Mouse (Mus musculus) embryo, embryonic 9.5 days (tissue): ENCODE results near the gene Pnrc1.
"Not testable (repeated sequence)": the region's sequence is repeated elsewhere in the genome, so short reads cannot be mapped to it uniquely, and the experiment has no call there.

Experiments
- DNase-seq: peaks from one replicate; pipeline ENCODE4 v3.0.0-alpha.2; 2017; ENCODE audit errors: extremely low spot score

Pnrc1 gene

DNA sequence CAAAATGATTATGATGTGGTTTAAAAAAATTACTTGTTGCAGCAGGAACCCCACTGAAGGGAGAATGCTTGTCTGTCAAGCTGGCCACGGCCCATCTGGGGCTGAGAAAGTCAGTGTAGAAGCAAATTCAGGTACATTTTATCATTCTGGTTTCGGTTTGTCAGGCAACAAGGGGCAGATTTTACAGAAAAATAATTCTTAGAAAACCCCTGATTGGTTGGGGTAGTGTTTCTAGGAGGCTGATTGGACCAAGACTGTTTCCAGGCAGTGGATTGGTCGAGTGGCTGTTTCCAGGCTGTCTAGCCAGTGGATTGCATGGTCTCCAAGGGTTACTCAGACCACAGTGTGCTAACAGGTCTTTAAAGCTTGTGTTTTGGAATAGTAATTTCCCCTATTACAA, at the start of gene Pnrc1:
TSS of gene Pnrc1 (minus strand) at position 162 of the 400 bp plus-strand sequence.
- DNase-seq, result no peak

DNA sequence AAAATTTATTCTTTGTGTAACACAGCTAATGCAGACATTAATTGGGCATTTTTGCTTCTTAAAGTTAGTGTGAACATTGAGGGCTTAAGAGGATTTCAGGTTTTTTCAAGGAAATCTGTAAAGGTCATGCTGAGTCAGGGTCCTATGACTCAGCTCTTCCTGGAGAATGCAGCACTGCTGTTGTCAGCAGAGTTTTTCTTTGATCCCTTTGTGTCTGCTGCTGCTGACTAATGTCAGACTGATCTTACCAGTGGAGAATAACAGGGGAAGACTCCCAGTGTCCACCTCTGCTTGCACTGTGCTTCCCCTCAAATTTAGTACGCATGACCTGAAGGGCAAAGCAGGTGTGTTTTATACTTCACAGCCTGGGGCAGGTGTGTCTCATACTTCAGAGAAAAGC, 48.0 kb upstream of the Pnrc1 start:
- no peak for DNase-seq

DNA sequence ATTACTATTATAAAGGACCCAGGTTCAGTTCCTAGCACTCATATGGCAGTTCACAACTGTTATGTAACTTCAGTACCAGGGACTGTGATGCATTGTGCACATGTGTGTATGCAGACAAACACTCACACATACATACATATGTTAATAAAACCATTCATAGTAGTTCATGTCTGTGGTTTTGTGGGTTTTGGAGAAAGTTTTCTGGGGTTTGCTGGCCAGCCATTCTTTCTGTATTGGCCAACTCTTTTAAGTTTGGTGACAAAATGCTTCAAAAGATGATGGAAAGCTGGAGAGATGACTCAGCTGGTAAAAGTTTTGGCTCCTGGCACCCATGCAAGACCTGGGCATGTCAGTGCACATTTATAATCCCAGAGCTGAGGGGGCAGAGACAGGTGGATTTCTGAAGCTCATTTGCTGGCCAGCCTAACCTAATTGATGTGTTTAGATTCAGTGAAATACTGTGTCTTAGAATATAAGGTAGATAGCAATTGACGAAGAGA, 43.0 kb upstream of the Pnrc1 start:
- DNase-seq, result no peak

DNA sequence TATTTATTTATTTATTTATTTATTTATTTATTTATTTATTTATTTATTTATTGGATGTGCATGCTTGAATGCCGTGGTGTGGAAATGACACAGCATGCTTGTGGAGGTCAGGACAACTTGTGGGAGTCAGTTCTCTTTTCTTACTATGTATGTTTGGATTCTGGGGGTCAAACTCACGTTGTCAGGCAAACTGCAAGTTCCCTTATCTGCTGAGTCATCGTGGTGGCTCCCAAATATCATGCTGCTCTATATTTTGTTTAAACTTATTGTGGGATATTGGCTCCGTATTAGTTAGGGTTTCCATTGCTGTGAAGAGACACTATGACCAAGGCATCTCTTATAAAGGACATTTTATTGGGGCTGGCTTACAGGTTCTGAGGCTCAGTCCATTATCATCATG, 41.2 kb upstream of the Pnrc1 start:
- DNase-seq, result no peak

DNA sequence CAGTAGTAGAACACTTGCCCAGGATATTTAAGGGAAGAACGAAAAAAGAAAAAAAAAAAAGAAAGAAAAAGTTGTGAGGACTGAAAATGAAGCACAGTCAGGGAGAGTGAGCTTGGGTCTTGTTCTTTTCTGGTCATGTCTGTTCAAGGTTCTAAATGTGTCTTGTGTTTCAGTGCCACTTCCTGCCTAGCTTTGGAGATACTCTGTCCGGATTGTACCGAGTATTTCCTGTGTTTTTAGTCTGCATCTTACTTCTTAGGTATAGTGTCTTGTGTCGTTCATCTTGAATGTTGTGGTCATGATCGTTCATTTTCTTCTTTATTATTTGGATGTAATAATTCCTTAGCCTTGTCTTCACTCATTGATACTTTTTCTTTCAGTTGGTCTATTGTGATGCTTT, 25.9 kb upstream of the Pnrc1 start:
- no peak for DNase-seq

DNA sequence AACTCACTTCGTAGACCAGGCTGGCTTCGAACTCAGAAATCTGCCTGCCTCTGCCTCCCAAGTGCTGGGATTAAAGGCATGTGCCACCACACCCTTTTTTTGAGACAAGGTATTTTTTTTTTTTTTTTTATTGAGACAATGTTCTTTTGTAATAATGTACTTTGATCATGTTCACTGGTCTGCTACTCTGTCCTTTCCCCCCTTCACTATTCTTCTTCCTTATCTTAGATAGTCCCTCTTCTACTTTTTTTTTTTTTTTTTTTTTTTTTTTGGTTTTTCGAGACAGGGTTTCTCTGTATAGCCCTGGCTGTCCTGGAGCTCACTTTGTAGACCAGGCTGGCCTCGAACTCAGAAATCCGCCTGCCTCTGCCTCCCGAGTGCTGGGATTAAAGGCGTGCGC, 24.2 kb upstream of the Pnrc1 start:
- DNase-seq, result not testable (repeated sequence)

DNA sequence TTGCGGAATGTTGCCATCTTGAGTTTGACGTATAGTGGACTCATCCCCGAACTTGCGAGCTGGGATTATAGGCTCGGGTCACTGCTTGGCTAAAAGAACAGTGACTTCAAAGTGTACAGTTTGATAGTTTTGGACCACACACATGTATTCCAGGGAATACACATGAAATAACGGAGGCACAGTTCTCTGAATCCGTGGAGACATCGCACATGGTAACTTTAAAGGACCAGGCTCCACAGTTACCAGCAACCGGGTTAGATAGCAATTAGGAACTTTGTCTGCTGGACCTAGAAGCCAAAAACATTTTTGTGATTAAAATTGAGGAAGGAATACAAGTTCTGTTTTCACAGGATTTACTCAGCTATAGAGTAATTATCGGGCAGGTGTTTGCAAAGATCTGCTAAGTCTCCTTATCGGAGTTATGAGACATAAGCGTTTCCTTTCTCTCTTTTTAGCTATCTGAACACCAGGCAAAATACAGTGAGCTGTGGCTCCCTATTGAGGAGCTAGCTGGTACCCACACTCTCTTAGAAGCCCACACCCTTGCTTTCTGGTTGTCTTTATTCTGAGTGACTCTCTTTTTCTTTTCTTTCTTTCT, 21.0 kb upstream of the Pnrc1 start:
- no peak for DNase-seq

DNA sequence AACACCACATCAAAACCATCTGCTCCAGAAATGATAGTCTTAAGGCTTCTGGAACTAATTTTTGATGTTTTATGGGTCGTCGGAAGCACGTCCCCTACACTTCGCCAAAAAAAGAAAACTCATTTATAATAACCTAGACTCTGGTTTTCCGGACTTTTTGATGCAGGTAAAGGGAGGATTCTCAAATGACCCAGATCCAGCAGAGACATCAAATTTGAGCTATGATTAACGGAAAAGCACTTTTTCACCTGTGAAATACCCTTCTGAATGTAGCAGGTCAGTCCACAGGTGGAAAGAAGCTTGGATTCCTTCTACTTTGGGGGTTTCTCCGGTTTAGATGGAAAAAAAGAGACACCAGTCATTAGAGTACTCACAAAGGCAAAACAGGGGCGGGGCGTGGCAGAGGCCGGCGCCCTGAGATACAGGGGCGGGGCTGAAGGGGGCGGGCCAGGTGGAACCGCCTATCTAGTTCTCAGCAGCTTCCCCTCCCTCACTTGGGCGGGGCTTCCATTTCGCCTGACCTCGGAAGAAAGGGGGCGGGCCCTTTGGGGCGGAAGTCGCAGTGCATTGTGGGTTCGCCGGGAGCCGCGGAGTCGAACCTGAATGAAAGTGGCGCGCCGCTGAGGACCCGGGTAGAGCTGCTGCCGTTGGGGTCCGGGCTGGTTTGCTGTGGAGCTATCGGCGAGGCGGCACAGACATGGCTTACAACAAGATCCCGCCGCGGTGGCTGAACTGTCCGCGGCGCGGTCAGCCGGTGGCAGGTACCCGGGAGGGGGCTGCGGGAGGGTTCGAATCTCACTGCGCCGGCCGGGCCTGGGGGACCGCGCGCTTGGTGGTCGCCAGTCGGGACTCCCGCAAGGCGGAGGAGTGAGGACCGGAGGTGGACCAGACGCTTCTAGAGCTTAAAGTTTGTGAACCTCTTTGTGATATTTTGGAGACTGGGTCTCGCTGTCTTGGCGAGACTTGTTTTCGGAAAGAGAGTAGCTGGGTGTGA, 20.1 kb upstream of the Pnrc1 start, which contains the start of gene Rngtt:
TSS of gene Rngtt (plus strand) at position 548 of the 994 bp plus-strand sequence.
- DNase-seq, result peak; percentile 98

DNA sequence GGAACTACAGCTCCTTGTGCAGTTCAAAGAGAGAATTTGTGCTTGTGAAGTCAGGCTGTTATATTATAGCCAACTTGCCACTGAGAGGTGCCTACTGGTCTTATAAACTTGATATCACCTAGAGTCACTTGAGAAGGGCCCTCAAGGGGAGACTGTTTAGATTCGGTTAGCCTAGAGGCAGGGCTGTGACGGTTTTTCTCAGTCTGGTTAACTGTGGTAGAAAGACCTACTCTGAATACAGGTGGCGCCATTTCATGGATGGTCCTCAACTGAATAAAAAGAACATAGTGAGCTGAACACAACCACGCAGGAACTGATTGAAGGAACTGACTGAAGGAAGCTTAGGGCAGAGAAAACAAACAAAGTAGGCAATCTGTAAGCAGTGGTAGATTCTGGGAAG, 17.2 kb upstream of the Pnrc1 start:
- no peak for DNase-seq

DNA sequence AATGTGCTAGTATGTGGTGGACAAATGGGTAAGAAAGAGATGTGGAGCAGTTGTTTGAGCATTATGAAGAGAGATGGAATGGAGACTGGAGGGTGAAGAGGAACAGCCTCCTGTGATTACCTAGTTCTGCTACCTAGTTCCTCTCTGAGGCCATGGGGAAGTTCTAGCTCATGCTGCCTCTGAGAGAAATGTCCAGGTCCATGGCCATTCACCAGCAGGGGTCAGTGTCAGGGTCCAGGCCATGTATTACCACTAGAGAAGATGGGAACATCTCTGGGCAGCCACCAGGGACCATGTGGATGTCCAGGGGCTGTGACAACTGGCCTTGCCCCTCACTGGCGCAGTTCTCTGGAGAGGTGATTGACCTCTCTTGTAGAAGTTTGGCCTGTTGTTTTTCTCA, 13.1 kb upstream of the Pnrc1 start:
- no peak for DNase-seq

DNA sequence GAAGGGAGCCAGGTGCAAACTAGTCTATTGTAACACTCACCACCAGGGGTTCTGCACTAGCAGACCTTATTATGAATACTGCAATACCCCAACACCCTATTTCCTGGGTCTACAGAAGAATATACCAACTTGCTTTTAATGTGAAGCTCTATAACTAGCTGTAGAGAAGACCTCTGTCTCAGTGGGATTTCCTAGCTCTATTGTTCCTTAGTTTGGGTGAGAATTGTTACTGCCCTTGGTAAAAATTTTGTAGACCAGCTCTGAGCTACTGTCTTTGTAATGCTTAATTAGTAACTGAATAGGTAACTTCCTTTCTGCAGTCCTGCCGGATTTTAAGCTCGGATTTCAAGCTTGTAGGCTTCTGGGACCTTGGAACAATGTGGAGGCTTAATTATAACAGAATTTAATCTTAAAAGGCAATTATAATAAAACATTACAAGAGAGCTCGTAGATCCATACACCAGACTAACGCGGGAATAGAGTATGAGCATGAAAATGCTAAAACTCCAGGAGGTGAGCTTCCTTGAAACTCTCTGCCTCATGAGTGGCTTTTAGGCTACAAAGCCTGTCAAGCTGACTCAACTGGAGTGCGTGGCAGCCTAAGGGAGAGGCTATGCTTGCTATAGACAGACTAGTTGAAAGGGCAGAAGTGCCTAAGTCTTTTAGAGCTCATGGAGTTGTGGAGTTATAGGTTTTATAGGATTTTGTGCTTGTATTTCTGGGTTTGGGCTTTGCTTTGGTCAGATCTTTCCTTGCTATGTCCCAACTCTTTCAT, 11.1 kb upstream of the Pnrc1 start:
- DNase-seq, result not testable (repeated sequence)

DNA sequence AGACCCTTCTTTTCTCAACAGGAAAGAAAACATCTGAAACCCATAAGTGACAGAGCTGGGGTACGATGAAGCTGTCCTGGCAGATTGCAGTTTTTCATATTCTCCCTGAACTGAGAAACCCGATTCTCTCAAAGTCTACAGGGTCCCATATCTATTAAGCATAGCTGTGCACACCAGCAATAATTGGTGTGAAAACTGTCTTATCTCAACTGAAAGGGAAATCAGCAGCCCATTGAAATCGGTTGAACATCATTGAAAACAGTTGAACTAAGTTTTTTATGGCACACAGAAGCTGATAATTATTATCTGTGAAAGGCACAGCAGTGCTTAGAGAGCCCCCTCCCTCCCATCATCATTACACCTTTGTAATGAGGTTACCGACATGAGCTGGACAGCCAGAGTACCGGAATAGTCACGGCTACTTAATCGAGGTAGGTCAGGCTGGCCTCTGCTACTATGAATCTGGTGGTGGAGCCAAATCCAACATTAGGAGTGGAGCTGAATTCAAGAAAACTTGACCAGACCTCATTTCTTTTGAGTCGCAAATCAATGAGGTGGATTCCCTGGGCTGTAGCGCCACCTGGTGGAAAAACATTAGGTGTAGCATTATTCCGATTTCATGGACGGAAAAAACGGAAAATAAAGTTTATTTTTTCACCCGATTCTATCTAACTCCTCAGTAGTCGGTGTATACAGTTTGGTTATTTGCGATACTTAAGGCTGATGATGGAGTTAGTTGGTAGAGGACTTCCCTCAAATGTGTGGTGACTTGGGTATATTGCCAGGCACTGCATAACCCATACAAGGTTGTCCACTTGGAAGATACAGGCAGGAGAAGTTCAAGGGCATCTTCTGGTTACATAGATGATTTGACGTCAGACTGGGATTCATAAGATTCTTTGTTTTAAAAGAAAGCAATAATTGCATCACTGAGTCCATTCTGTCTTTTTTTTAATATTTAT, 2.7 kb upstream of the Pnrc1 start:
- DNase-seq, result peak; percentile 67

DNA sequence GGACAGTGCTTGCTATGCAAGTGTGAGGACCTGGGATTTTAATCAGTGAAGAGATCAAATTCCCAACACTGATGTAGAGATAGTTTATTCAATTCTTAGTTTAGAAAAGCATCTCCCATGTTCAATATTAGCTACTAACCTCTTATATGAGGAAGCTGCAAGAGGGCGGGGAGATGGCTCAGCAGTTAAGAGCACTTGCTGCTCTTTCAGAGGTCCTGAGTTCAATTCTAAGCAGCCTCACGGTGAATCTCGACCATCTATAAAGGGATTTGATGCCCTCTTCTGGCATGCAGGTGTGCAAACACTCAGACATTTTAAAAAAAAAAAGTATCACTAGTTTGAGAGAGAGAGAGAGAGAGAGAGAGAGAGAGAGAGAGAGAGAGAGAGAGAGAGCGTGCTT, 915 bp upstream of the Pnrc1 start:
- no peak for DNase-seq

DNA sequence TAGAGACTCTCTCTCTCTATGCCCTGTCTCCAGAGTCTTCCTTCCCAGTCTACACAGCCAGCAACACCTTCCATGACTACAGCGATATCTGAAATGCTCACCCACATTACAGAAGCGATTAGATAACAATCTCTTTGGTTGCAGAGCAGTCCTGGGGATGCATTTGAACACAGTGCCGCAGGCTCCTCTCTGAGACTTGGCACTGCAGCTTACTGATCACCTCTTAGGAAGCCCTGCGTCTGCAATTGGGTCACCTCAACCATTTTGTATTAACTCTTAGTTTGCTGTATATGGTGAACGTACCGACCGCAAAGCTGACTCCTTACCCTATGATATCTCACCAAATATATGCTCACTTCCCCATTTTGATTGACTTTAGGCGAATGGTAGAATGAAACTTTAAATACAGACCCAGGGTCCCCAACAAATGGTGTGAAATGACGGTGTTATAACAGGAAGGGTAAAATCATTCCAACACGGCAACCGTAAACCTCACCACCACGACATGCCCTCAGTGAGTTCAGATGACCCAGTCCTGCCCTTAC, 785 bp downstream of the Pnrc1 start:
- DNase-seq, result no peak

DNA sequence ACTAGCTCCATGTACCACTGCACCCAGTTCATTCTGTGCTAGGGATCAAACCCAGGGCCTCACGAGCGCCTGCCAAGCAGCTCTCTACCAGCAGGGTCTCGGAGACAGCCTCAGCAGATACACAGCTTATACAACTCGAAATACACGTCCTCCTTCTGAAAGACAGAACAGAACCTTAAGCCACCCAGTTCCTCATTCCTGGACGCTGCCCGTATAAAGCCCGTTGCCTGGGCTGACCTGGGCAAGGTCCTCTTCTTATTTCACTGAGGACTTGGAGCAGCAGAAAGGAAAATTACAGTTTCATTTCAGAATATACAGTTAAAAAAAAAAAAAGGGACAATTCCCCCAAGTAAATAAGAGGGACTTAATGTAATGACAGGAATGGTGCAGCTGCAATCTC, 4.5 kb downstream of the Pnrc1 start:
- DNase-seq, result no peak

DNA sequence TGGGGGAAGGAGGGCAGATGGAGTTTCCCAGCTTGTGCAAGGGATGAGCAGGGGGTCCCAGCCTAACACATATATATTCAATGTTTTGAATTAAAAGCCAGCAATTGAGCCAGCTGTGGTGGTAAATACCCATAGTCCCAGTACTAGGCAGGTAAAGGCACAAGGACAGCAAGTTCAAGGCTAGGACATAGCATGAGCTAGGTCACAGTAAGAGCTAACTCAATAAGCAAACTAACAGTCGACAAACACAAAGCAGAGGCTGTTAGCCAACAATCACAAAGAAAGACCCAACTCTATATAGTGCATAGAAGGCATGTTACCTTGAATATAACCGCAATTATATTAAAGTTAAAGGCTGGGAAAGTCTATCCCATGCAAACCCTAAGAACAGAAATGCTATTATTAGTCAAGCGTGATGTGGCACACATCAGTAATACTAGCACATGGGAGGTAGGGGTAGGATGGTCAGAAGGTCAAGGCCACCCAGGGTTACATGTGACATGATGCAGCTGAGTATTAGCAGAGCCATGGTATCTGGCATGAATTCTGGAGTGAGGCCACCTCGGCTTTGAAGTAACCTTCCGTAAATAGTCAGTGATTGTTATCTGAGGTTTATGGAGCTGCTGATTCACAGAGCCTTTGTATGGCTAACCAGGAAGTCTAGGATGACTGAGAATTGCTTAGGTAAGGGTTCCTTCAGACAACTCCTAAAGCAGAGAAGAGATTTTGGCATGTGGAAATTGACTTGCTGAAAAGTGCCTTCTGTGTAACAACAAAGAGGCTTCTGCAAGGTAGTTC, 5.7 kb downstream of the Pnrc1 start:
- DNase-seq, result no peak

DNA sequence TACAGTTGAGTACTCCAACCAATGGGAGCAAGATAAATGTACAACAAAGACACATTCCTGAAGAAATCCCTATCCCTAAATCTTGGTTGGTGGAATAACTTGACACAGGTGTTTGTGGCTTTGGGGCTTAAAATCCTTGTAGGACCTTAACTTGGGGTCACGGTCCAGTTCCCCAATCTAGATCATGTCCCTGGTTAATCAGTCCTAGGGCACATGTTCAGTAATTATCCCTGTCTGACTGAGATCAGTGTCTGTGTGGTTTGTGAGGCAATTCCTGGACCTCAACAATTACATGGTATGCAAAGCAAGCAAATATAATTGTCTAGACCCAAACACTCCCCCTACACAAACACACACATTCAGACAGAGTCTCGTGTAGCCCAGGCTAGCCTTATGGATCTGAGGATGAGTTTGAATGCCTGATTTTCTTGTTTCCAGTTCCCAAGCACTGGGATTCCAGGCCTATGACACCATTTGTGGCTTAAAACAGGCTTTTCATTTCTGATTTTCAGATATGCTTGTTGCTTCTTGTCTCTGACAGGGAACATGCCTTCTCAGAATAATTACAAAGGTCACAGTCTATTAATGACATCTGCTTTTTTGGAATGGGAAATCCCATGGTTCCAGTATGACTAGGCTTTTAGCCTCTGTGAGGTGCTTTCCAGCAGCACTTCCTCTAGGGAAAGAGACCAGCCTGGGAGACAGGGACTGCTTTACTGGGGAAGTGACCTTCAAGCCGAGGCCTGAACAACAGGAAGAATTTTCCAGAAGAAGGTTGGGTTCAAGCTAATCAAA, 7.9 kb downstream of the Pnrc1 start:
- no peak for DNase-seq

DNA sequence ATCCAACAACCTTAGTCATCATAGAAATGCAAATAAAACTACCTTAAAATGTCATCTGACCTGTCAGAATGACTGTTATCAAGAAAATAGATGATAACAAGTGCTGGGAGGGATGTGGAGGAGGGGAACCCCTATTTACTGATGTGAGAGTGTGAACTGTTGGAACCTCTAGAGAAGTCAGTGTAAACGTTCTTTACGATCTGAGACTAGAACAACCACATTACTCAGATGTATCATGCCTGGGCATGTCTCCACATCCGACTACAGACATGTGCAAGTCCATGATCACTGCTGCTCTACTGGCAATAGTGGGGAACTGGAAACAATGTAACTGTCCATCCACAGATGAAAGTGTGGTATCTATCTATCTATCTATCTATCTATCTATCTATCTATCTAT, 16.5 kb downstream of the Pnrc1 start:
- DNase-seq, result no peak
